Mouse (Mus musculus): ENCODE measurements around the gene Opcml.

GRCm38 (mm10) chr9:28247742-28248503, 457.3 kb downstream of the Opcml start:
- TF ChIP-seq CTCF (IDR thresholded peaks at IDR 0.05; ENCODE audit: extremely low read depth, insufficient read depth, insufficient read length, insufficient replicate concordance) (no peak), POLR2A (IDR thresholded peaks at IDR 0.05; ENCODE audit: low read depth, low read length) (no peak)

Measured in spleen, adult 2 months (tissue).